Mouse (Mus musculus): ENCODE measurements around the gene Ctnnd2. TPM values are rescaled to one million over a fixed set of nuclear protein-coding genes. Genes with fewer than 3 reads are reported as not detected.
"Not testable (repeated sequence)": the region's sequence is repeated elsewhere in the genome, so short reads cannot be mapped to it uniquely, and the experiment has no call there.

Ctnnd2 gene
- total RNA-seq (2014; fragmentation: Nextera tagmentation), result 0.99 TPM in 1 of 2 replicates, not detected in the other
- total RNA-seq (2017), result 4.1 TPM in 1 of 2 replicates, not detected in the other

- no peak for ATAC-seq (replicated peaks; ENCODE audit: low FRiP score, low TSS enrichment, poor library complexity, severe bottlenecking)
Observed at GRCm38 (mm10) chr15:30172391-30173281, at the start of gene Ctnnd2. Gene Ctnnd2 (plus strand): TSS chr15:30172593.

GRCm38 (mm10) chr15:30130705-30131104, 41.7 kb upstream of the Ctnnd2 start:
- no peak for ATAC-seq (replicated peaks; ENCODE audit: low FRiP score, low TSS enrichment, poor library complexity, severe bottlenecking)

- not testable (repeated sequence) for ATAC-seq (replicated peaks; ENCODE audit: low FRiP score, low TSS enrichment, poor library complexity, severe bottlenecking)
Observed at GRCm38 (mm10) chr15:30139626-30140025, 32.8 kb upstream of the Ctnnd2 start.

GRCm38 (mm10) chr15:30145413-30145812, 27.0 kb upstream of the Ctnnd2 start:
- ATAC-seq (replicated peaks; ENCODE audit: low FRiP score, low TSS enrichment, poor library complexity, severe bottlenecking), result no peak

GRCm38 (mm10) chr15:30152176-30152575, 20.2 kb upstream of the Ctnnd2 start:
- no peak for ATAC-seq (replicated peaks; ENCODE audit: low FRiP score, low TSS enrichment, poor library complexity, severe bottlenecking)

GRCm38 (mm10) chr15:30157975-30158374, 14.4 kb upstream of the Ctnnd2 start:
- no peak for ATAC-seq (replicated peaks; ENCODE audit: low FRiP score, low TSS enrichment, poor library complexity, severe bottlenecking)

- ATAC-seq (replicated peaks; ENCODE audit: low FRiP score, low TSS enrichment, poor library complexity, severe bottlenecking), result no peak
Observed at GRCm38 (mm10) chr15:30170031-30170430, 2.4 kb upstream of the Ctnnd2 start.

- ATAC-seq (replicated peaks; ENCODE audit: low FRiP score, low TSS enrichment, poor library complexity, severe bottlenecking), result no peak
Observed at GRCm38 (mm10) chr15:30171493-30172195, 749 bp upstream of the Ctnnd2 start.

- ATAC-seq (replicated peaks; ENCODE audit: low FRiP score, low TSS enrichment, poor library complexity, severe bottlenecking), result no peak
Observed at GRCm38 (mm10) chr15:30173370-30173941, 1.1 kb downstream of the Ctnnd2 start.

- no peak for ATAC-seq (replicated peaks; ENCODE audit: low FRiP score, low TSS enrichment, poor library complexity, severe bottlenecking)
Observed at GRCm38 (mm10) chr15:30174321-30174720, 1.9 kb downstream of the Ctnnd2 start.

GRCm38 (mm10) chr15:30184020-30184419, 11.6 kb downstream of the Ctnnd2 start:
- no peak for ATAC-seq (replicated peaks; ENCODE audit: low FRiP score, low TSS enrichment, poor library complexity, severe bottlenecking)

GRCm38 (mm10) chr15:30190872-30191271, 18.5 kb downstream of the Ctnnd2 start:
- ATAC-seq (replicated peaks; ENCODE audit: low FRiP score, low TSS enrichment, poor library complexity, severe bottlenecking), result no peak

- no peak for ATAC-seq (replicated peaks; ENCODE audit: low FRiP score, low TSS enrichment, poor library complexity, severe bottlenecking)
Observed at GRCm38 (mm10) chr15:30191931-30192668, 19.7 kb downstream of the Ctnnd2 start.

GRCm38 (mm10) chr15:30198429-30198828, 26.0 kb downstream of the Ctnnd2 start:
- ATAC-seq (replicated peaks; ENCODE audit: low FRiP score, low TSS enrichment, poor library complexity, severe bottlenecking), result no peak

GRCm38 (mm10) chr15:30199785-30200184, 27.4 kb downstream of the Ctnnd2 start:
- ATAC-seq (replicated peaks; ENCODE audit: low FRiP score, low TSS enrichment, poor library complexity, severe bottlenecking), result no peak

- ATAC-seq (replicated peaks; ENCODE audit: low FRiP score, low TSS enrichment, poor library complexity, severe bottlenecking), result no peak
Observed at GRCm38 (mm10) chr15:30201211-30201610, 28.8 kb downstream of the Ctnnd2 start.

- ATAC-seq (replicated peaks; ENCODE audit: low FRiP score, low TSS enrichment, poor library complexity, severe bottlenecking), result no peak
Observed at GRCm38 (mm10) chr15:30201617-30202016, 29.2 kb downstream of the Ctnnd2 start.

- no peak for ATAC-seq (replicated peaks; ENCODE audit: low FRiP score, low TSS enrichment, poor library complexity, severe bottlenecking)
Observed at GRCm38 (mm10) chr15:30212746-30213145, 40.4 kb downstream of the Ctnnd2 start.

- ATAC-seq (replicated peaks; ENCODE audit: low FRiP score, low TSS enrichment, poor library complexity, severe bottlenecking), result no peak
Observed at GRCm38 (mm10) chr15:30215871-30216270, 43.5 kb downstream of the Ctnnd2 start.

Measured in megakaryocyte-erythroid progenitor cell, adult 5-6 weeks (primary cell).